Mouse (Mus musculus): Measurements from ENCODE around the gene Baiap3. TPM values are rescaled to one million over a fixed set of nuclear protein-coding genes. Genes with fewer than 3 reads are reported as not detected.

Gene Baiap3
- polyA plus RNA-seq (2014; fragmentation: Nextera tagmentation; extraction: Ambion mirVana): 0.71 and 0.88 TPM in 2 replicates

DNA sequence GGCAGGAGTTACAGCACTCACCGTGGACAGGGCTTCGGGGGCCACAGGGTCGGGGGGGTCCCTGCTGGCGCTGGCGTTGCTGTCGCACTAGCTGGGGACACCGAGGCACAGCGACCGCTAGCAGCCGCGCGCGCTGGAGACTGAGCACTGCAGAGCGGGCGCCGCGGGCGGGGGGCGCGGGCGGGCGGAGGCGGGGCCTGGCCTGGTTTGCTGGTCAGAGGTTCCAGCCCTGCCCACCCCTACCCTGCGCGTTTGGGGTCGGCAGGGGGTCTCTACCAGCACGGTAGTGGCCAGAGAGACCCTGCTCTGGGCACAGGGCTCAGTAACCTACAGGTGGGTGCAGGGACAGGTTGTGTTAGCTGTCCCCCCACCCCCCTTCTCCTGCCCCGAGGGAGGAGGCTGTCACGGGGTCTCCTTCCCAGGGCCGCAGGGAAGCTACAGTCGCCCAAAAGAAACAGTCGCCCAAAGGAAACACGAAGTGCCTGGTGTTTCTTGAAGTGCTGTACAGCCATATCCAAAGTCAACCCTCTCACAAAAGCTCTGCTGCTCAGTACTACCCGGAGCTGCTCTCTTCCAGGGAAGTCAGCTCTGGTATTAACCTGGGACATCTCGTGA lies at the start of gene Baiap3:
TSS of gene Baiap3 (minus strand) at position 225 of the 615 bp plus-strand sequence.
- peaks cover 30% of the 10 kb centered on the region for H3K27me3 ChIP-seq (ENCODE audit: control insufficient read depth, insufficient read depth, low read length)
- ATAC-seq (ENCODE audit: insufficient number of reproducible peaks, low FRiP score, low TSS enrichment, low read depth): peak; percentile 49; the same call in 1 of the 2 replicates
- DNase-seq (ENCODE audit: low spot score): peak; percentile 68

GRCm38 (mm10) chr17:25298094-25298493 lies 41.9 kb upstream of the Baiap3 start, which contains the start of gene Prss34:
Gene Prss34 (plus strand): TSS chr17:25298394.
- H3K27me3 ChIP-seq (ENCODE audit: control insufficient read depth, insufficient read depth, low read length): no peaks in the 10 kb centered on the region
- no peaks in the 10 kb centered on the region for H3K4me1 ChIP-seq (ENCODE audit: control insufficient read depth, insufficient read depth, low read length)
- no peak within 1 kb of the TSS for H3K4me2 ChIP-seq (ENCODE audit: low read depth, severe bottlenecking)
- H3K9me3 ChIP-seq (ENCODE audit: control insufficient read depth, low read length): no peaks in the 10 kb centered on the region
- no peak for DNase-seq (ENCODE audit: low spot score)
- no peaks in the 10 kb centered on the region for H3K36me3 ChIP-seq (ENCODE audit: control insufficient read depth, insufficient read depth, low read length)
- H3K27ac ChIP-seq (replicated peaks; ENCODE audit: low read depth, low read length): no peak within 1 kb of the TSS
- H3K9ac ChIP-seq (ENCODE audit: low read length): no peak within 1 kb of the TSS
- WGBS: 79% methylated on average over 5 of the region's 5 CpGs
- no peak within 1 kb of the TSS for H3K4me3 ChIP-seq (ENCODE audit: low read depth, low read length)
- no peak for ATAC-seq (ENCODE audit: insufficient number of reproducible peaks, low FRiP score, low TSS enrichment, low read depth)

More for the DNA sequence above, at the start of gene Baiap3:
- H3K9me3 ChIP-seq (ENCODE audit: control insufficient read depth, low read length): no peaks in the 10 kb centered on the region
- WGBS: 5% methylated on average over 35 of the region's 35 CpGs
- H3K4me2 ChIP-seq (ENCODE audit: low read depth, severe bottlenecking): peak within 1 kb of the TSS; percentile 67
- H3K36me3 ChIP-seq (ENCODE audit: control insufficient read depth, insufficient read depth, low read length): no peaks in the 10 kb centered on the region
- H3K9ac ChIP-seq (ENCODE audit: low read length): peak within 1 kb of the TSS; percentile 41
- H3K27ac ChIP-seq (replicated peaks; ENCODE audit: low read depth, low read length): no peak within 1 kb of the TSS
- H3K4me3 ChIP-seq (ENCODE audit: low read depth, low read length): peak within 1 kb of the TSS; percentile 31
- peaks cover 18% of the 10 kb centered on the region for H3K4me1 ChIP-seq (ENCODE audit: control insufficient read depth, insufficient read depth, low read length)

DNA sequence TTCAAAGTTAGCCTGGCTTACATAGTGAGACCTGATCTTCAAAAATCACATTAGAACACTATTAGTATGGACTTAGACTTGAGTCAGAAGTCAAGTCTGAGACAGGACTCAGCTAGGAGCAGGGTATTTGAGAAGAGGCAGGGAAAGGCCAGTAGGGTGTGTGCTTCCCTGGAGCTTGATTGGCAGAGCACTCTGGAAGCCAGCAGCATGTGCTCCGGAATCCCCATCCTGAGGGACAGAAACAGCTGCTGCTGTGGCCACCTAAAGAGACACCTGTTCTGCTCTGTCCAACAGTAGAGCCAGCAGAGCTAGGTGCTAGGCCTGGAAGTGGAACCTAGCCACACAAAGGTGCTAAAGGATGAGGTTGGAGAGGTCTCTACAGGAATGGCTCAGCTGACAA lies 37.9 kb upstream of the Baiap3 start:
- H3K27me3 ChIP-seq (ENCODE audit: control insufficient read depth, insufficient read depth, low read length): no peaks in the 10 kb centered on the region
- H3K9ac ChIP-seq (ENCODE audit: low read length): no peak overlapping the region
- no peak for ATAC-seq (ENCODE audit: insufficient number of reproducible peaks, low FRiP score, low TSS enrichment, low read depth)
- H3K4me1 ChIP-seq (ENCODE audit: control insufficient read depth, insufficient read depth, low read length): no peaks in the 10 kb centered on the region
- H3K4me2 ChIP-seq (ENCODE audit: low read depth, severe bottlenecking): no peak overlapping the region
- WGBS: 68% methylated on average over 1 of the region's 1 CpGs
- no peaks in the 10 kb centered on the region for H3K9me3 ChIP-seq (ENCODE audit: control insufficient read depth, low read length)
- H3K27ac ChIP-seq (replicated peaks; ENCODE audit: low read depth, low read length): no peak overlapping the region
- H3K4me3 ChIP-seq (ENCODE audit: low read depth, low read length): no peak overlapping the region
- no peaks in the 10 kb centered on the region for H3K36me3 ChIP-seq (ENCODE audit: control insufficient read depth, insufficient read depth, low read length)
- DNase-seq (ENCODE audit: low spot score): no peak

DNA sequence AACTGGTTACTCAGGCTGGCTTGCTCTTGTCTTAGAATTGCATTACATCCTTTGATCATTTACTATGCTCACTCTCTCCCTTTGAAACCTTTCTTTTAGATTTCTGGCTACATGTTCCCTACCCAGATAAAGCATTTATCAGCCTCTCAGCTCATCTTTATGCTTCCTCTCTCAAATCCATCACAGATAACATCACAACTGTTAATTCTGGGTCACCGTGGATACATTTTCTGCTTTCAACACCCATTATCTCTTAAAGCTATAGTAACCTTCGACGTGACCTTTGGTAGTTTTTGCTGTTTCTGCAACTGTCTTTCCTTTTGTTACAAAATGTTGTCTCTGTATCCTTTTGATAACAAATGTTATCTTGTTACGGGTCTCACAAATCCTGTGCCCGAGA lies 37.3 kb upstream of the Baiap3 start:
- Histone ChIP-seq H3K27me3 (ENCODE audit: control insufficient read depth, insufficient read depth, low read length) (no peaks in the 10 kb centered on the region), H3K27ac (replicated peaks; ENCODE audit: low read depth, low read length) (no peak overlapping the region), H3K4me2 (ENCODE audit: low read depth, severe bottlenecking) (no peak overlapping the region), H3K9ac (ENCODE audit: low read length) (no peak overlapping the region), H3K4me3 (ENCODE audit: low read depth, low read length) (no peak overlapping the region), H3K36me3 (ENCODE audit: control insufficient read depth, insufficient read depth, low read length) (no peaks in the 10 kb centered on the region), H3K4me1 (ENCODE audit: control insufficient read depth, insufficient read depth, low read length) (no peaks in the 10 kb centered on the region), H3K9me3 (ENCODE audit: control insufficient read depth, low read length) (no peaks in the 10 kb centered on the region)
- ATAC-seq (ENCODE audit: insufficient number of reproducible peaks, low FRiP score, low TSS enrichment, low read depth): no peak
- DNase-seq (ENCODE audit: low spot score): no peak
- 80% methylated on average over 5 of the region's 5 CpGs for WGBS

GRCm38 (mm10) chr17:25290411-25290810 lies 34.2 kb upstream of the Baiap3 start:
- no peak for DNase-seq (ENCODE audit: low spot score)
- 33% methylated on average over 4 of the region's 4 CpGs for WGBS
- no peak overlapping the region for H3K9ac ChIP-seq (ENCODE audit: low read length)
- no peak overlapping the region for H3K4me3 ChIP-seq (ENCODE audit: low read depth, low read length)
- no peak overlapping the region for H3K27ac ChIP-seq (replicated peaks; ENCODE audit: low read depth, low read length)
- H3K9me3 ChIP-seq (ENCODE audit: control insufficient read depth, low read length): no peaks in the 10 kb centered on the region
- ATAC-seq (ENCODE audit: insufficient number of reproducible peaks, low FRiP score, low TSS enrichment, low read depth): no peak
- H3K4me2 ChIP-seq (ENCODE audit: low read depth, severe bottlenecking): no peak overlapping the region
- H3K4me1 ChIP-seq (ENCODE audit: control insufficient read depth, insufficient read depth, low read length): no peaks in the 10 kb centered on the region
- H3K27me3 ChIP-seq (ENCODE audit: control insufficient read depth, insufficient read depth, low read length): no peaks in the 10 kb centered on the region
- no peaks in the 10 kb centered on the region for H3K36me3 ChIP-seq (ENCODE audit: control insufficient read depth, insufficient read depth, low read length)

DNA sequence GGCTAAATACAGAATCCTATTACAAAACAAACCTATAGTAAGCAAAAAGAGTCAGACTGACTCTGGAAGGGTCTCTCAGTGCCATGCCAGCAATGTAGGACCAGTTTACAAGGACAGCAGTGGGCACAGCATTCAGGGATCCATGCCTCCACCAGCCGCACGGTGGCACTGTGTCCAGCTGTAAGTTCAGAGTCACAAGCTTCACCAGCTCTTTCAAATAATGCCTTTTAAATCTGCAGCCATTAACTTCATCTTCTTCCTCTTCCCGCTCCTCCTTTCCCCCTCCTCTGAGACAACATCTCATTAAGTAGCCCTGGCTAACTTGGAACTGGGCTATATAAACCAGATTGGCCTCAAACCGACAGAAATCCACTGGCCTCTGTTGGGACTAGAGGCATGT lies 32.7 kb upstream of the Baiap3 start:
- whole genome bisulfite sequencing: 23% methylated on average over 4 of the region's 4 CpGs
- H3K9me3 ChIP-seq (ENCODE audit: control insufficient read depth, low read length): no peaks in the 10 kb centered on the region
- no peak overlapping the region for H3K9ac ChIP-seq (ENCODE audit: low read length)
- H3K4me3 ChIP-seq (ENCODE audit: low read depth, low read length): no peak overlapping the region
- peak; percentile 67 for DNase-seq (ENCODE audit: low spot score)
- H3K27ac ChIP-seq (replicated peaks; ENCODE audit: low read depth, low read length): no peak overlapping the region
- no peaks in the 10 kb centered on the region for H3K27me3 ChIP-seq (ENCODE audit: control insufficient read depth, insufficient read depth, low read length)
- H3K4me1 ChIP-seq (ENCODE audit: control insufficient read depth, insufficient read depth, low read length): no peaks in the 10 kb centered on the region
- no peak for ATAC-seq (ENCODE audit: insufficient number of reproducible peaks, low FRiP score, low TSS enrichment, low read depth)
- H3K36me3 ChIP-seq (ENCODE audit: control insufficient read depth, insufficient read depth, low read length): no peaks in the 10 kb centered on the region
- no peak overlapping the region for H3K4me2 ChIP-seq (ENCODE audit: low read depth, severe bottlenecking)

DNA sequence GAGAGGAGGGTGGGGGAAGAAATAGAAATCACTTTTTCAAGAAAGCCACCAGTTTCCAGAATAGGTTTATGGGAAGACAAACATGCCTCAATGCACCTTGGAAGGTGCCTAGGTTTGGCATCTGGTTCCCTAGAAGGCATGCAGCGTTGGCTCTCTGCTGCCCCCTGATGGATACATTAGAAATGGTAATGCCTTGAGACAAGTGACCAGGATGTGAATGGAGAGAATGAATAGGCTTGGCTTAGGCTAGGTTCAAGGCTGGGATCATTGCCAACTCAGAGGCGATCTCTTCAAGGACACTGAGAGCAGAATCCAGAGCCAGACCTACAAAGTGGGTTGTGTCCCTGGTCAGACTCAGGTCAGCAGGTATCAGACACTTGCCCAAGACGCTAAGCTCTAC lies 28.9 kb upstream of the Baiap3 start:
- H3K4me3 ChIP-seq (ENCODE audit: low read depth, low read length): no peak overlapping the region
- H3K4me1 ChIP-seq (ENCODE audit: control insufficient read depth, insufficient read depth, low read length): no peaks in the 10 kb centered on the region
- WGBS: 17% methylated on average over 3 of the region's 3 CpGs
- DNase-seq (ENCODE audit: low spot score) (peak; percentile 81), ATAC-seq (ENCODE audit: insufficient number of reproducible peaks, low FRiP score, low TSS enrichment, low read depth) (no peak)
- no peak overlapping the region for H3K9ac ChIP-seq (ENCODE audit: low read length)
- no peaks in the 10 kb centered on the region for H3K27me3 ChIP-seq (ENCODE audit: control insufficient read depth, insufficient read depth, low read length)
- no peak overlapping the region for H3K27ac ChIP-seq (replicated peaks; ENCODE audit: low read depth, low read length)
- no peak overlapping the region for H3K4me2 ChIP-seq (ENCODE audit: low read depth, severe bottlenecking)
- no peaks in the 10 kb centered on the region for H3K36me3 ChIP-seq (ENCODE audit: control insufficient read depth, insufficient read depth, low read length)
- no peaks in the 10 kb centered on the region for H3K9me3 ChIP-seq (ENCODE audit: control insufficient read depth, low read length)

GRCm38 (mm10) chr17:25282133-25282532 lies 26.0 kb upstream of the Baiap3 start:
- Histone ChIP-seq H3K4me1 (ENCODE audit: control insufficient read depth, insufficient read depth, low read length) (no peaks in the 10 kb centered on the region), H3K27ac (replicated peaks; ENCODE audit: low read depth, low read length) (no peak overlapping the region), H3K27me3 (ENCODE audit: control insufficient read depth, insufficient read depth, low read length) (no peaks in the 10 kb centered on the region), H3K9ac (ENCODE audit: low read length) (no peak overlapping the region), H3K9me3 (ENCODE audit: control insufficient read depth, low read length) (no peaks in the 10 kb centered on the region), H3K4me2 (ENCODE audit: low read depth, severe bottlenecking) (no peak overlapping the region), H3K4me3 (ENCODE audit: low read depth, low read length) (no peak overlapping the region), H3K36me3 (ENCODE audit: control insufficient read depth, insufficient read depth, low read length) (no peaks in the 10 kb centered on the region)
- DNase-seq (ENCODE audit: low spot score): no peak
- no peak for ATAC-seq (ENCODE audit: insufficient number of reproducible peaks, low FRiP score, low TSS enrichment, low read depth)
- 44% methylated on average over 11 of the region's 11 CpGs for WGBS

- 0 out of 2 replicates have a peak, but pooled peaks cover 2% of the 10 kb centered on the region for H3K36me3 ChIP-seq (ENCODE audit: control insufficient read depth, insufficient read depth, low read length)
- H3K9ac ChIP-seq (ENCODE audit: low read length): no peak overlapping the region
- WGBS: 96% methylated on average over 3 of the region's 3 CpGs
- ATAC-seq (ENCODE audit: insufficient number of reproducible peaks, low FRiP score, low TSS enrichment, low read depth): no peak
- no peak overlapping the region for H3K4me2 ChIP-seq (ENCODE audit: low read depth, severe bottlenecking)
- H3K27me3 ChIP-seq (ENCODE audit: control insufficient read depth, insufficient read depth, low read length): no peaks in the 10 kb centered on the region
- no peaks in the 10 kb centered on the region for H3K9me3 ChIP-seq (ENCODE audit: control insufficient read depth, low read length)
- H3K4me1 ChIP-seq (ENCODE audit: control insufficient read depth, insufficient read depth, low read length): peaks cover 12% of the 10 kb centered on the region
- H3K27ac ChIP-seq (replicated peaks; ENCODE audit: low read depth, low read length): no peak overlapping the region
- no peak overlapping the region for H3K4me3 ChIP-seq (ENCODE audit: low read depth, low read length)
- no peak for DNase-seq (ENCODE audit: low spot score)
Observed at GRCm38 (mm10) chr17:25275833-25276232, 19.7 kb upstream of the Baiap3 start.

Measured in limb, embryonic 11.5 days (tissue).